Mouse (Mus musculus) spleen, embryonic (tissue): ENCODE measurements at regions not wholly inside any gene's neighbourhood (a gene's known extent, or its start where the extent isn't known, plus 50 kb on each side); places are given as distances from the start of the nearest gene placed in this dataset.

ENCODE experiments used
- CTCF ChIA-PET: fragments of 350-600 bp; sonication (Branson Sonifier 250); formaldehyde crosslinking; loops from one replicate; lab custom pipeline; 2022; lab: Charles Lee

DNA sequence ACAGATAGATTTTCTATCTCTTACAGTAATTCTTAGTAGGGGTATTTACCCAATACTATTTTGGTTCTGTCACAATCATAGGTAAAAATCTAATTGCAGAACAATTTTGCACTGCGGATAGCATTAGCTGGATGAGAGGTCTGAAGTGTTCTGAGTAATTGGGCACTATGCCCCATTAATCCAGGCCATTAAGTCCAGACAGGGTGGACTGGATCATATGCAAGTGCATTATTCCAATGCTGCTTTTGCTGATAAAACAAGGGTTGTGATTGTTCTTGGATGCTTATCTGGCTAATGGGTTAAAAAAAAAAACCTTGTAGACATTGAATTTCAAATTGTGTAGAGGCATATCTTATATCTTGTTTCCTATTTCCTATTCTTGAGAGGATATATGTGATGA lies 1732.6 kb upstream of the Gm6569 start:
- CTCF ChIA-PET, result no interaction called here

DNA sequence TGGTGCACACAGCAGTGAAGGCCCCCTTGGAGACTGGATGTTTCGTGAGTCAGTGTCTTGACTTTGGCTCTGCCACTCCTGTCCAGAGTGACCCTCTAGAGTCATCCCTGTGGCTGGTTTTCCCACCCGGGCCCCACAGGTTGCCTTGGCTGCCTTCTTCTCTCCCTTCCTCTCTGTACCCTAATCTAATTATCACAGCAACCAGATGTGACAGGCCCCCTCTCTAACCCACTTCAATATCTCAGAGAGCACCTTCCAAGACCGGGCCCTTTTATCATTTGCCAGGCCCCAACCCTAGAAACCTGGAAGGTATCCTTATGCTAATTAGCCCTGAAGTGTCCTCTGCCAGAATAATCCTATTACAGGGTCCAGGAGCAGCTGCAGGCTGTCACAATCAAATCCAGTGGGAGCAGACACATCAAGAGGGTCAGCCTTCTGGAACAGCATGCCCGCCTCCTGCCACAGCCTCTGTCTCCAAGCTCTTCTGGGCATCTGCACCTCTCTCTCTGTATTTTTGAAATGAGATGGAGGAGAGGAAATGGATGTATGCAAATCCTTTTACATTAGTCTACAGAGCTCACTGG lies 1728.4 kb upstream of the Gm6569 start:
- CTCF ChIA-PET, result no interaction called here

DNA sequence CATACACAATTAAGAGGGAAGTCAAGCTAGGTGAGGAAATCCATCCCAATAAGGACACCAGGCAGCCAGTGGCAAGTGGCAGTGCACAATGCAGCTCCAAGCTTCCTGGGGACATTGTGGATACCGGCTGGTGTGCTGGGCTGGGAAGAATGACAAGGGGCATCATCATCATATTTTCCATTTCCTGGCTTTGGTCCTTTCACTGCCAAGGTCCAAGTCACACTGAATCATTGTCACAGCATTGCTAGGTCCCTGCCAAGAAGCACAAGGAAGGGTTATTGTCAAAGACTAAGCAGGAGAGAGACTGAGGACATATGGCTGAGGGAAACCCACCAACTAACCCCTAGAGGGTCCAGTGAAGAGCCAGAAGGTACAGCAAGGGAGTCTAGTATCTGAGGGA lies 1723.8 kb upstream of the Gm6569 start:
- CTCF ChIA-PET, result no interaction called here

DNA sequence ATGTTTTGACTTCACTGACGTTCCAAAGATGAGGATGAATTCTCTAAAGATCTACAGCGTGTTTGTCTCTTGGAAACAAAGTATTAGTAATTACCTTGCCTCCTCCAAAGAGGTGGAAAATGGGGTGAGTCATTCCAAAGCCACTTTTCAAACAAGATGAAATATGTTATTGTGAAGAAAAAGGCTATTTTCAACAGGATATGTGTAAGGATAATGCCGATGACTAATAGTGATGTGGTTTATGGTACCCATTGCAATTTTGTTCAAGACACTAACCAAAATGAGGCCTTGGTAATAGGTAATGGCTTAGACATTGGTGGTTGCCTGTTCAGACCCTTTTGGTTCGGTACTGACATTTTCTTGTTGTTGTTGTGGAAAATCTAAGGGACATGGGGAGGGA lies 1717.6 kb upstream of the Gm6569 start:
- CTCF ChIA-PET, result no interaction called here

DNA sequence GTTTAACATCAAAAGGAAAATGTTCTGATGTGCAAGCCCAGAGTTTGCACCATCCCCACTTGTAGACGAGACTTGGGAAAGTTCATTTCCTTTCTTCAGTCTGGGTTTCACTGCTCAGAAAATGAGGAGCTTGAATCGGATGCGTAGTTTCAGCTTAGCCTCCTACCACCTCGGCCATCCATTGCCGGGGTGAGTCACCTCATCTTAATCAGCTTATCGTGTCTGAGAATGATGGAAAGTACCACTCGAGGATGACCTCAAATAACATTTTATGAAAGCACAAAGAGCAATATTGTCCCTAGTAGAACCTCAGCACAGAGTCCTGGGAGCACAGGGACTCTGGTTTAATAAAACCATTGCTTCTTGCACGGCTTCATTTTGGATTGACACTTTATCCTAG lies 1700.1 kb upstream of the Gm6569 start:
- CTCF ChIA-PET, result no interaction called here

DNA sequence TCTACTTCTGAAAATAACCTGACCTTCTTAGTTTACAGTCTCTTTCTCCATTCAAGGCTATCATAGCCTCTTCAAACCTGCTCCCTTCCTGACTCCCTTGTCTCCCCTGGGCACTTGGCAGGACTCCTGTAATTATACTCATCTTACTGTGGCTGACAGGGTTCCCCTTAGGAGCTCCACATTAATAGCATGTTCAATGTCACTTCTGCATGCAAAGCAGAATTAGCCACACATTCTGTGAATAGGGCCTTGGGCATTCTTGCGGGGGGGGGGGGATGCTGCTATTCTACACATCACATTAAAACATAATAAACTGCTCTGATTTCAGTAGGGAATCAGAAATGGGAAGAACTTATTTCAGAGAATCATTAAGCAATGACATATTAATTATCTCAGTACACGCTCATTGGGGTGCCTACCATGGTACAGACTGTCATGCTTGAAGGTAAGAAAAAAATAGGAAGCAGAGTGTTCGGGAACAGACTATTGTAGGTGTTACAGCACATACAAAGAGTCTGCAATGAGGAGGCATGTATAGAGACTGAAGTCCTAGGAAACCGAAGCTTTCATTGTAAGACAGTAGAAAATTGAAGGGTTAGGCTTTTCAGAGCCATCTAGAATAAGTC lies 1698.3 kb upstream of the Gm6569 start:
- CTCF ChIA-PET, result no interaction called here

DNA sequence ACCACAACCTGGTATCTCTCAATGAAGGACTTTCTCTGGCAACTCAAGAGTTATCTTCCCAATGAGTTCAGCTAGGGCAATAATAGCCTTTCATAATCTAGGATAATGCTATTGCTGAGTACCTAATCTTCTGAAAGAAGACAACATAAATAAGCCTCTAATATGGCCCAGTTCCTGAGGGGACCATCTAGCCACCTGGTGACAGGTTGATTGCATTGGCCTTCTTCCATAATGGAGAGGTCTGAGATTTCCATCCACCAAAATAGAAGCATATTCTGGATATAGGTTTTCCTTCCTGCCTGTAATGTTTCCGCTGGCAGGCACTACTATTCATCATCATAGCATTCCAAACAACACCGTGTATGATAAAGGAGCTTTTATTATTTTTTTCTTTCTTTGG lies 1694.2 kb upstream of the Gm6569 start:
- CTCF ChIA-PET, result no interaction called here

DNA sequence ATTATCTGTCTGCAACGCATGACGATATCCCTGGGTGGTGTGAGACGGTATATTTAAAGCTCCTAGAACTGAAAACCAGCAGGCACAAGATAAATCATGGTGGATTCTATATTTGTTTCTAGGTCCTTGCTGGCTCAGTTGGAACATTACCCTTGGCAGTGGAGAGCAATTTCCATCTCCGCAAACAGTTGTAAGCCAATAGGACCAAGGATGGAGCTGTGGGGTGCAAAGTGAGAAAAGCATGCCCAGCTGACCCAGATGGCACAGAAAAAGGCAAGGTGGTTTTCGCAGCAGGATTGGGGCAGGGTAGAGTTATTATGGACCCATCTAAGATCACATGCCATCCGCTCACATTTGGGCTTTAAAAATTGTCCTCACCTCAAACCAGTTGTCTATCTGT lies 1683.8 kb upstream of the Gm6569 start:
- CTCF ChIA-PET, result no interaction called here

DNA sequence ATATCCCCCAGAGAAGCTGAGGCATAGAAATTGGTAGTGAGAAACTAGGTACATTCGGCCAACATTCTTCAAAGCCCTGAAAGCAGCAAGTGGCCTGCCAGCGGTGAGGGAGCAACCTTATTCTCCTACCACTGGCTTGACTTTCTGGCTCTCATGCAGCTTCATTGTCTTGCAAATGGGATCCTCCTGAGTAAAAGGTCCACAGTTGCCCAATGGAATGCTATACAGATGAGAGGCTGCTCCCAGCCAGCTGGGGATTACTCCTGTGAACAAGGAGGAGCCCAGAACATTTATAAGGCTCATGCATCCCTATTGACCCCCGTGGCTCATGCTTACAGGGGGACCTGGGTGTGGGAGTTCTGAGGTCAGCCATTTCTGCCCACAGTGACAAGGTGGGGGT lies 1675.9 kb upstream of the Gm6569 start:
- CTCF ChIA-PET, result no interaction called here

DNA sequence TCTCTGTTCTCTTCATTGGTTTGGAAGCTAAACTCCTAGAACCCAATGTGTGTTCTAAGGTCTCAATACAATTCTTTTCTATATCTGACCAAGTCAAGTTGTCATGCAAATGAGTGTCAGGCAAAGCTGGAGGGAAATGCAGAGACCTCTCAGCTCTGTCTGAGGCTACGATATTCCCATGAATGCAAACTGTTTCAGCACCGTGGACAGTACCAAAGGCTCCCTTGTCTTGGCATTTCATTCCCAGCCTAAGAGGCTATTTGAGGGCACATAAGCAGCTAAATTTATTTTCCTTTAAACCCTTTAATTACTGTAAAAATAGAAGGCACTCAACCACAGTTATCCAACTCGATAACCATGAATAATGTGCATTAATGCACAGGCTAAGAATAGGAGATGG lies 1633.5 kb upstream of the Gm6569 start:
- CTCF ChIA-PET, result no interaction called here

DNA sequence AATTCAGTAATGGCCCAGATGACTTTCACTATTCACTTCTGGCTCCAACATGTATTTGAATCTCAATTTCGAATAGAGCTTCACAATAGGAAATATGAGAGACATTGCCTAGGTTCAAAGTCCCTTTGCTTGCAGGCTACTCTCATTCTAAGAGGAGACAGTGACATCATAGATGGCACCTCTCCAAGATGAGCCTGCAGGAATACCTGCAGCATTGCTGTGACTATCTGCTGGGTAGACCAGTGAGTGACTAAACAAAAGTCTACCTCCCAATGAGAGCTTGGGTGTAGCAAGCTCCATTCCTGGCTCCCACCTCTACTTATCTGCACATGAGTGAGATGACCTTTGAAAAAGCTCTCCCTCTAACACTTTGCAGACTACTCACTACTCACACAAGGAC lies 1632.6 kb upstream of the Gm6569 start:
- CTCF ChIA-PET, result no interaction called here

DNA sequence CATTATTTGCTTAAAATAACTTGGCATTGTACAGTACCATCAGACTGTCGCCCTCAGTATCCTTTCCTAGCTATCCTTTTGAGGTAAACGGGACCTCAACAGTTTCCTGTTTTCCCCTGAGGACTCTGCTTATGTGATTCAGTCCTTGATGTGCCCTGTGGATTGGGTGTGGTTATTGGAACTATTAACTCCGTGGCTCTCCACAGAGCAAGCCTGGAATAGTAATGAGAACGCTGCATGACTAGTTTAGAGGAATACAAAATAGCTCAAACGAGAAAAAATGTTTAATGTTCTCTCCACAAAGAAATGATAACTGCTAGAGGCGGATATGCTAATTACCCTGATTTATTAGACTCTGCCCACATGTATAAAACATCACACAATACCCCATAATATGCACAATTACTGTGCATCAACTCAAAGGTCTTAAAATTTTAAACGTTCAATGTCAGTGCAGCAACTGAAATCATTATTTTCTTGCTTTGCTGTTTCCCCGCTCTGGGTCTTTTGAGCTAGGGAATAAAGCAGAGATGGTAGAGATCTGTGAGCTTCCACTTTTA lies 1629.0 kb upstream of the Gm6569 start:
- CTCF ChIA-PET, result no interaction called here

DNA sequence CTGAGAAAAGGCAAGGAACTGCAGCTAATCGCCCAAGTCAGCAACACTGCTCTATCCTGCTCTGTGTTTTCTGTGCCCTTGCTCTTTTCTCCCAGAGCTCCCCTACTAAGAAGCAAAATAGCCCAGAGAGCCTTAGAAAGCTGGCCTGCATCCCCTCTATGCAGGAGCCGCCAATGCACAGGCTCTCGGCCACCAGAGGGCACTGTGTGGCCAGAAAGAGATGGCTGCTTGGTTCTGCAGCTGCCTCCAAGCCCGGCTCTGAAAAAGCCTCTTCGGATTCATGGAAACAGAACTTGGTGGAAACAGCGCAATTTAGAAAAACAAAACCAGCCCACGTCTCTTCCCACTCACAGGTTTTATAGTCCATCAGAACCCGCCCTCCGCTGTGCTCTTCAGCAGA lies 1628.4 kb upstream of the Gm6569 start:
- CTCF ChIA-PET, result no interaction called here

DNA sequence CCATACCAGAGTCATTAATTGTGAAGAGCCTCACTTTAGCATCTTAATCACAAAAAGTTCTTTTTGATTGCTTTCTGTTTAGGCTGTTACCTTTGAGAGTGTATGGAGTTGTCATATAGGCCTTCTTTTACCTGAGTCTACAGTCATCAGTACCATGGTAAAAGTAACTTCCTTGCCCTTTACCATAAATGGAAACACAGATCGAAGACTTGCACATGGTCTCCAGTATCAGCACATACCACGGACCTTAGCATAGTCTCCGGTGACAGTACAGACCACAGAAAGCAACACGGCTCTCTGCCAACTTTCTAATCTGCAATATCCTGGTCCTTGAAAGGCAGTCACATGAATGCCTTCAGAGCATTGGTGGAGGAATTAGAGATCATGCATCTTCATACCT lies 1626.8 kb upstream of the Gm6569 start:
- CTCF ChIA-PET, result no interaction called here

DNA sequence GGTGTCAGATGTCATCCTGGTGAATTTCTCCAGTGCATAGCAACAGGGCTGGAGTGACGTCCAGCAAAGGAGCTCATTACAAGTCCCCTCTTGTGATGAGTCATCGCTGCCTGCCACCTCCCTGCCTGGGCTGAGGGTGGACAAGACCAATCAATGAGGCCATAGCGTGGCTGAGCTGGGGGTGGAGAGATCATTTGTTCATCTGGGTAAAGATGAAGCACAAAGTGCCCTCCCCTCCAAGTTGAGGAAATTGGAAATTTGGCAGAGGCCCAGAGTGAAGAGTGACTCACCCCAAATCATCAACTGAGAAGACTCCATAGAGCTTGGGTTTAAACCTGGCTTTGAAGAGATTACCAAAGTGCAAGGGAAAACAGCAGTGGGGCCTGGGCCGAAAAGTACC lies 1626.3 kb upstream of the Gm6569 start:
- CTCF ChIA-PET, result no interaction called here

DNA sequence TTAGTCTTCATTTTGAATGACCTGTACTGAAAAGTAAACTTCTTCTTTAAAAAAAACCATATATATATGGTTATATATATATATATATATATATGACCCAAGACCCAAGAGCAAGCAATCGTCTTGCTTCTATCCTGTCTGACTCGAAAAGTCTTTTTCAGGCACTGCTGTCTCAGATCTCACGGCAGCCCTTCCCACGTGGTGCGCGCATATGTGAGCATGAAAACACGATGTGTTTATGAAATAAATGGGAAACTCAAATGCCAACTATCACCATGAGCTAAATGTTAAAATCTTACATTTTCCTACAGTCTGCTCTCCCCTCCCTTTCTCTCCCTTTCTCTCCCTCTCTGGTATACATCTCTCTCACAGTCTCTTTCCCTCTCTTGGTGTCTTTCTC lies 1625.4 kb upstream of the Gm6569 start:
- CTCF ChIA-PET, result interaction anchor here (0.6 kb wide), 1 partner anchor 621 kb away, joined by 3 read pairs; no protein-coding TSS in a partner anchor

DNA sequence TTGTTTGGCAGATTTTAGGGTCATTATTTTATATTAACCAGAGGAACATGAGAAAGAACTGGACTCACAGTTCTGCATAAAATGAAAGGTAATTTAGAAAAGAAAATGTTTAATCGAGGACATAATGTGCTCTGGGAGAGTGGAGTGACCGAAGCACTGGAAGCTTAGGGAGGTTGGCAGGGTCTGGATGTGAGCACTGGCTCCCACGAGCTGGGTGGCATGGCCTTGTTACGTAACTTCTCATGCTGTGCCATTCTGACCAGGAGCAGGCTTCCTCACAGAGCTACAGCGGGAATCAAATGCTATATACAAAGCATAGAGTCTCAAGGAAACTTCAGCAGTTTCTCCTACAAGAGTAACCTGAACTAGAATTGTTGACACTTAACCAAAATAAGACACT lies 1616.6 kb upstream of the Gm6569 start:
- CTCF ChIA-PET, result no interaction called here

DNA sequence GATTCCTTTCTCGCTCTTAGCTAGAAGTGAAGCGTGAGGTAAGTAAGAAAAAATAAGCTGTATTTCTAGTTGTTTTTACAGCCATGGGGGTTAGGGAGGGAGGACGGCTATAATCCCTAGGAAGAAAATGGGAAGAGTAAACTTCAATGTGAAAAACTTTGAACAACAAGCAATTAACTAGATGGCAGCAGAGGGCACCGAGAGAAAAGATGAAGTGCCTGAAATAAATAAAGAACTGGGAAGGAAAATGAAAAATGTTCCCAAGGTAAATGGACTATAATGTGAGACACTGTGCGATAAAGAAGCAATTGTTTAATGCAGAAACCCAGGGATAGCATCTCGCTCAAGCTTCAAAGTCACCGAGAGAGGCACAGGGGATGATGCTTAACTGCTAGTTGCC lies 1614.4 kb upstream of the Gm6569 start:
- CTCF ChIA-PET, result no interaction called here

DNA sequence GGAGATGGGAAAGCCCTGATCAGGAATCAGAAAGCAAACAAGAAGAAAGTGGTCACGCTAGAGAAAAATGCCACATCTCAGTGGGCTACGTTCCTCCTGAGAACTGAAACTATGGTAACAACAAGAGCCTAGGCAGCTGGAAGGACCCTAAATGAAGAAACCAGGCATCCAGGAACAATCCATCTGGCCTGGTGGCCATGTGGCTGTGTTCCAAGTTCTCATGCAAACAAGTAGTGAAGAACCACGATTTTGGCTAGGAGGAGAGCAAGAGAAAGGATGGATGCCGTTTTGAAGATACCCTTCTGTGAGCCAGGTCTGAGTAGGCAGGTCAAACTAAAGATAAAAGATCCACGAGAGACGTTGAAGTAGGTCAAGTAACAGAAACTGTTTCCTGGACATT lies 1613.6 kb upstream of the Gm6569 start:
- CTCF ChIA-PET, result no interaction called here

DNA sequence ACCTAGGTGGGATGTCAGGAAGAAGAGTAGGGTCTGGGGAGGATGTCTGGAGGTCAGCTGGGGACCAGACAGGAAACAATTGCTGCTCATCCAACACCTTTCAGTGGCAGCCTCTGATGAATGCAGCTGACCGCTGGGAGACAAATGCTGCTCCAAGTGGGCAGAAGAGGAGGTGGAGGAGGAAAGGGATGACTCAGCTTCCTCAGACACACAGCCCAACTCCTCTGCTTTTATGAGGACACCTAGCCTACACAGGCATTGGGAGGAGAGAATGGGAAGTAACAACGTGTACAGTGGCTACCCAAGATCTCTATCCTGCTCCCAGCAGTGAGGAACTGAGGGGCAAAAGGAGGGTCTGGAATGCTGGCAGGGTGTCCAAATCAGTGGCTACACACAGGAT lies 1602.0 kb upstream of the Gm6569 start:
- CTCF ChIA-PET, result no interaction called here

DNA sequence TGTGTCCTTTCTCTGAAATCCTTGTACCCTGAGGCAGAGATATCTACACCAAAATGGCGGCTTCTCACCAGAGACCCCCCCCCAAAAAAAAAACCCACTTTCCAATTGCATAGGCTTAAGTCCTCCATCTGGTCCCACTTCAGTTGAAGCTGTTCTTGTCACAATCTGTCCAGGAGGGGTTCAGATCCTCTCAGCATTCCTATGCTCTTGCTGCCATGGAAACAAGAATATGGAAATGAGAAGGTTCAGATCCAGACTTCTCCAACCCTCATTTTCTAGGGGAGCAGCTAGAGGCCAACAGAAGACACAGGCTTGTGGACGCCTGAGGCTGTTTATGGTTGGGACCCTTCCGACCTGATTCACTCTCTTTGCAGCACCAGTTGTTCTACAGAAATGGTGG lies 1569.7 kb upstream of the Gm6569 start:
- CTCF ChIA-PET, result no interaction called here

DNA sequence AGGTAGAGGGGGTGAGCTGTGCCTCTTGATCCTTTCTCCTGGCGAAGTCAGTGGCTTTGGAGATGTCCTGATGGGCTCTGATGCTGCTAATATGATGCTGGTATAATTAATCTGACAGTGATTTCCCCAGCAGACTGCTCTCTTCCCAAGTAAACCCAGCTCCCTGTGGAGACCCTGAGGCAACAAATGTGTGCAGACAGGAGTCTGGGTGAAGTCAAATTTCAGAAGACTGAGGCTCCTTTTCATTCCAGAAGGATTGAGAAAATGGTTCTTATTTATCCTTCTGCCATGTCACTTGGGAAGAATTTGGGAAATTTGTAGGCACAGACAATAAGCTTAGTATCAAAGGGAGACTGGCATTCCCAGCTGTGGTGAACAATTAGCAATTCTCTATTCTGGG lies 1550.5 kb upstream of the Gm6569 start:
- CTCF ChIA-PET, result interaction anchor here (0.6 kb wide), 2 partner anchors 44 to 98 kb away, joined by 3 to 5 read pairs; no protein-coding TSS in a partner anchor

DNA sequence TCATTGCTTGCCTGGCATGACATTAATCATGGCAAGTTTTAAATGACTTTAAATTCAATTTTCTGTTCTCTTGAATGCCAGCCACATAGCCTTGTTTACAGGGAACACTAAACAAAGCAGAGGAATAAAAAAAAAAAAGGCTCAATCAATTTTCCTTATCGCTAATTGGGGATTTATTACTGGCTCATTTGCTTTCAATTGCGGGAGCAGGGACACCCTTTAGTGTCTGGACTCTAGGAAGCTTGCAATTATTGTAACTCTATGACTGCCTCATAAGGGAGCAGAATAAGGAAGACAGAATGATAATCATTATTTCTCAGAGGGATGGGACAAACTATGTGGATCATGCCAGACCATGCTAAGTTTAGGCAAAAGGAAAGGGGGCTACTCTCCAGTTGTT lies 1537.7 kb upstream of the Gm6569 start:
- CTCF ChIA-PET, result no interaction called here

DNA sequence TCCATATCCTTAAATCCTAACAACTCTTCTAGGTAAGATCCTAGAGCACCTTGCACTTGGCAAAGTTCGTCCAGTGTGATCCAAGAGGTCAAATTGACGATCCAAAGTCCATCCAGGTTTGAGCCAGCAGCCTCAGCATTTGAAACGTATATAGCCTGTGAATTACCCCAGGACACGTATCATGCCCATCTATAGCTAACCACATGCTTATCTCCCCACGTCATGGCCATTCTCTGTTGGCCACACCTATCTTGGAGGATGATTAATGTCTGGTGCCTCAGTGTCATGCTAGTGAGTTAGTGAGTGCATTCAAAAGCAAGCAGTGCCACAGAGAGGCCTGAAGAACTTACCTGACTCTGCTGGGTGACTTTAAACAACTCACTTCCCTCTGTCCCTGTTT lies 1521.9 kb upstream of the Gm6569 start:
- CTCF ChIA-PET, result no interaction called here
